Mouse (Mus musculus) liver, embryonic 14.5 days (tissue): Measurements from ENCODE around the gene Gm21887. TPM values are rescaled to one million over a fixed set of nuclear protein-coding genes. Genes with fewer than 3 reads are reported as not detected.
A peak's percentile ranks its signal among the peaks of the same experiment; 100 is the strongest.
"Not testable (repeated sequence)": the region's sequence is repeated elsewhere in the genome, so short reads cannot be mapped to it uniquely, and the experiment has no call there.

Source experiments
- ATAC-seq: fragments of 200-750 bp; cut with Nextera tagmentation; 2 replicates; pipeline ENCODE4 v1.8.0; 2017; ENCODE audit warnings: moderate number of reproducible peaks, mild to moderate bottlenecking, moderate library complexity; ENCODE audit not compliant: insufficient read depth
- DNase-seq, 3 experiments: peaks; one replicate each; pipeline ENCODE4 v3.0.0-alpha.2; 2012 to 2013; ENCODE audit warnings: low read depth in 3 of 3, low spot score in 3 of 3
- H3K27ac ChIP-seq: fragments of 300-500 bp; sonication (generic); 2 replicates; pipeline ENCODE4 v1.5.1; 2014; ENCODE audit warnings: moderate library complexity, mild to moderate bottlenecking, control low read depth, inconsistent platforms
- H3K27me3 ChIP-seq: fragments of 300-500 bp; sonication (generic); 2 replicates; pipeline ENCODE4 v1.6.1; 2014; ENCODE audit warnings: mild to moderate bottlenecking, low read length, moderate library complexity; ENCODE audit not compliant: control insufficient read depth, insufficient read depth
- H3K36me3 ChIP-seq: fragments of 300-500 bp; sonication (generic); replicated peaks from 2 replicates; pipeline ENCODE4 v1.6.1; 2014; ENCODE audit warnings: low read depth; ENCODE audit not compliant: control insufficient read depth, insufficient read depth
- H3K4me1 ChIP-seq, 2 experiments: fragments of 200-500 bp in 1 of 2; fragments of 300-500 bp in 1 of 2; sonication (generic) in 1 of 2; replicated peaks; 2 replicates each; pipeline ENCODE4 v1.6.1; 2012 to 2014; ENCODE audit warnings: antibody characterized with exemption in 1 of 2, inconsistent platforms in 1 of 2, low read length in 1 of 2; ENCODE audit not compliant: control insufficient read depth in 2 of 2, insufficient read depth in 2 of 2
- H3K4me2 ChIP-seq: fragments of 300-500 bp; sonication (generic); 2 replicates; pipeline ENCODE4 v1.6.1; 2014; ENCODE audit warnings: low read depth, mild to moderate bottlenecking, control low read depth, moderate library complexity
- H3K4me3 ChIP-seq, 2 experiments: fragments of 200-500 bp in 1 of 2; fragments of 300-500 bp in 1 of 2; sonication (generic) in 1 of 2; 2 replicates each; pipeline ENCODE4 v1.5.1; 2012 to 2014; ENCODE audit warnings: low read depth in 2 of 2, low read length in 2 of 2, mild to moderate bottlenecking in 2 of 2, control low read depth in 1 of 2, inconsistent platforms in 1 of 2, moderate library complexity in 1 of 2; ENCODE audit not compliant: insufficient read depth in 1 of 2
- H3K9ac ChIP-seq: fragments of 300-500 bp; sonication (generic); replicated peaks from 2 replicates; pipeline ENCODE4 v1.6.1; 2014; ENCODE audit warnings: mild to moderate bottlenecking, control low read depth, moderate library complexity
- H3K9me3 ChIP-seq: fragments of 300-500 bp; sonication (generic); 2 replicates; pipeline ENCODE4 v1.6.1; 2016; ENCODE audit warnings: low read length, mixed read lengths; ENCODE audit not compliant: control insufficient read depth
- EP300 ChIP-seq: IDR thresholded peaks from 2 replicates; pipeline ENCODE4 v1.6.1; 2016; ENCODE audit warnings: antibody characterized with exemption, low read depth
- WGBS: fragments of 180-500 bp; shearing (Covaris S2); extraction: QIAGEN DNeasy Blood & Tissue Kit; methylation state at CpG from one replicate; pipeline ENCODE4 v1.1.7; 2014; ENCODE audit not compliant: insufficient replicate concordance; 5-methylcytosine and 5-hydroxymethylcytosine counted together
- polyA plus RNA-seq, 2 experiments: library from polyadenylated mRNA; depleted of rRNA in 1 of 2; stranded (reverse) in 1 of 2; unstranded in 1 of 2; fragments of >200 nt; fragmentation: Nextera tagmentation in 1 of 2; extraction: Ambion mirVana in 1 of 2; gene quantifications; 2 replicates each; pipeline versions ENCODE4 v1.2.1 to v1.2.3; 2012 to 2014

The Gm21887 gene
- polyA plus RNA-seq (2012; rRNA removed) (94.3 and 264 TPM in 2 replicates), polyA plus RNA-seq (2014; fragmentation: Nextera tagmentation; extraction: Ambion mirVana) (36.2 and 58.4 TPM in 2 replicates)

GRCm38 (mm10) chrX:170009016-170009750 lies at the start of gene Gm21887:
TSS of gene Gm21887 (plus strand) at chrX:170009659.
- H3K27ac ChIP-seq: peak within 1 kb of the TSS; percentile 11
- H3K4me1 ChIP-seq, H3K27me3 ChIP-seq: not testable (repeated sequence)
- H3K9ac ChIP-seq: peak within 1 kb of the TSS; percentile 71
- peaks cover 15% of the 10 kb centered on the region for H3K9me3 ChIP-seq
- H3K4me2 ChIP-seq: peak within 1 kb of the TSS; percentile 68
- ATAC-seq: peak; percentile 75
- H3K36me3 ChIP-seq: peaks cover 16% of the 10 kb centered on the region
- peak; percentile 90 to 94 (median 91) for DNase-seq
- H3K4me3 ChIP-seq: peak within 1 kb of the TSS; percentile 65
- WGBS: 48% methylated on average over 114 of the region's 118 CpGs

DNA sequence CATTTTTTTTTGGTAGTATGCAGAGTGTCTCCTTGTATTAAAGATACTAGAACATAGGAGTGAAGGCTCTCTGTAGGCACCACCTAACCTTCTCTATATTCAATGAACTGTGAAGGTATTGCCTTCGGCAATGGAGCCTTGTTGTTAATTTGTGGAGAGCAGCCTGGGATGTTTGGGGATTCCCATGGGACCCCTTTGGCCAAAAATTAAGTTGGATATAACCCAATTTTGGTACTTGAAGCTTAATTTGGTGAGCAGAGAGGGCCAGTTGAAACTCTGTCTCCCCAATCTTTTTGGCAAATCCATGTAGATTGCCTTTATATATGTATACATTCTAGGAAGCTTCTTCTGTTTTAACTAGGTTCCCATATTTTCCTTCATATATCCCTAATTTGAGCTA lies 40.1 kb upstream of the Gm21887 start:
- Histone ChIP-seq H3K36me3 (no peaks in the 10 kb centered on the region; the same call in 1 of the 2 replicates), H3K9me3 (no peaks in the 10 kb centered on the region), H3K9ac (no peak overlapping the region), H3K27ac (no peak overlapping the region), H3K4me1 (no peaks in the 10 kb centered on the region), H3K4me2 (no peak overlapping the region), H3K27me3 (no peaks in the 10 kb centered on the region), H3K4me3 (no peak overlapping the region)
- no peak for ATAC-seq
- no peak for TF ChIP-seq EP300
- 72% methylated on average over 1 of the region's 1 CpGs for WGBS
- no peak for DNase-seq

- H3K36me3 ChIP-seq, H3K27ac ChIP-seq, H3K4me2 ChIP-seq, H3K9ac ChIP-seq, H3K4me3 ChIP-seq, H3K27me3 ChIP-seq, ATAC-seq, H3K9me3 ChIP-seq, H3K4me1 ChIP-seq: not testable (repeated sequence)
- 71% methylated on average over 3 of the region's 3 CpGs for WGBS
- DNase-seq: peak in 2 of 3 experiments; percentile 0 to 11
These were observed 39.7 kb upstream of the Gm21887 start for GRCm38 (mm10) chrX:169969765-169970164.

GRCm38 (mm10) chrX:169970546-169970945 lies 38.9 kb upstream of the Gm21887 start:
- 75% methylated on average over 7 of the region's 7 CpGs for WGBS
- not testable (repeated sequence) for H3K4me1 ChIP-seq, H3K9ac ChIP-seq, H3K36me3 ChIP-seq, H3K4me3 ChIP-seq, H3K9me3 ChIP-seq, H3K27ac ChIP-seq, ATAC-seq, H3K27me3 ChIP-seq, H3K4me2 ChIP-seq
- peak in 1 of 3 experiments; percentile 0 for DNase-seq

DNA sequence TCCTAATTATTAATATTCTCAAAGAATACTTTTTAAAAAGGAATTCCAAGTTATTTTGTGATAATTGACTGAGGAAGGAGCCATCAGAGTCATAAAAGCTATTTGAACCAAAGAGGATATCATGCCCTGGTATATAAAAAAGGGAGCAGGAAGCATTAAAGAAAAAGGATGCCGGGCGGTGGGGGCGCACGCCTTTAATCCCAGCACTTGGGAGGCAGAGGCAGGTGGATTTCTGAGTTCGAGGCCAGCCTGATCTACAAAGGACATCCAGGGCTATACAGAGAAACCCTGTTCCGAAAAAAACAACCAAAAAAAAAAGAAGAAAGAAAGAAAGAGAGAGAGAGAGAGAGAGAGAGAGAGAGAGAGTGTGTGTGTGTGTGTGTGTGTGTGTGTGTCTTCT lies 37.9 kb upstream of the Gm21887 start:
- ATAC-seq, H3K9me3 ChIP-seq, H3K4me2 ChIP-seq, H3K4me3 ChIP-seq, DNase-seq, H3K4me1 ChIP-seq, H3K9ac ChIP-seq, H3K27me3 ChIP-seq, H3K36me3 ChIP-seq, H3K27ac ChIP-seq: not testable (repeated sequence)
- WGBS: 79% methylated on average over 6 of the region's 6 CpGs

DNA sequence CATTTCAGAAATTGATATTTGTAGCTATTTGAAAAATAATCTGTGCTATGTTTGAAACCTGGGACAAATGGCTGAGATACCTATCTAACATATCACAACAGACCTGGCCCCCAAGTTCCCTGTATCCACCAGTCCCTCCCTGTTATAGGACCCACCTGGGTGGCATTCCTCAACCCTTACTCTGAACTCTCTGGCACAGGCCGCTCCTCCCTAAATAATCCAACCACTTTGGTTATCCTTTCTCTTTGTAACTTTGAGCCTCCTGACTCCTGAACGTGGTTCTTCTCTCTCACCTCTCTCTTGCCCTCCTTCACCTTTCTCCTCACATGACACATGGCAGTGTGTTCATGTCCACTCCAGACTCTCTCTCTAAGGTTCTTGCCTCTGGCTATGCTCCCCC lies 37.3 kb upstream of the Gm21887 start:
- H3K9ac ChIP-seq, H3K4me1 ChIP-seq, H3K9me3 ChIP-seq, H3K4me3 ChIP-seq, H3K4me2 ChIP-seq, H3K27ac ChIP-seq, H3K36me3 ChIP-seq, H3K27me3 ChIP-seq, DNase-seq: not testable (repeated sequence)
- ATAC-seq: peak; percentile 30; the same call in 1 of the 2 replicates
- 57% methylated on average over 2 of the region's 2 CpGs for WGBS

DNA sequence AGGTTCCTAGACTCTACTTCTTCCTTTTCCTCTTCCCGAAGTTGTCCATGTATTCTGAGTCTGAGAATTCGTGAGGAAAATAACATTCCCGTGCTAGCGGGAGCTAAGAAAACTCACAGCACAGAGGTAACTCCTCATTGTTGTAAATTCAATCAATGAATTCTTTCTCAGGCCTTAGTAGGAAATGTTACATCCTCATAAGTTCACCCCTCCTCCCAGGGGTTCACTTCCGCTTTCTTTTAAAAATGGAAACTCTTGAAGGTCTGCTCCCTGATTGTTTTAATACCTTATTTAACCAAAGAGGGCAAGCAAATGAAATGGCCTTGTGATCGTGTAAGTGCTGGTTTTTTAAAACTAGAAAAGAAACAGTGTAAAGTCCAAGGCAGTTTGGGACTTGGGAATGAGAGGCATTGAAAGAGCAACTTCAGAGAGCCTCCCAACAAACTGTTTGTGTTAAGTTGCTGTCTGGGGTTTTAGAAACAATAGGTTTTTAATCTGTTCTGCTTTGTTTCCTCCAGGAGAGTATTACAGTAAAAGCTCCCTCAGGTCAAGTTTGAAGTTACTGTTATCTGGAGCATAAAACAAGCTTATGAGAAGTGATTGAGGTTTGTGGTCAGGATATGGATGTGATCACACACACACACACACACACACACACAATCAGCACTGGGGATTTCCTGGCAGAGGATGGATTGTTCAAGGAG lies 36.5 kb upstream of the Gm21887 start:
- not testable (repeated sequence) for H3K36me3 ChIP-seq, ATAC-seq, H3K9me3 ChIP-seq, H3K4me2 ChIP-seq, H3K27ac ChIP-seq, H3K4me3 ChIP-seq, H3K9ac ChIP-seq, H3K27me3 ChIP-seq, H3K4me1 ChIP-seq
- peak in 2 of 3 experiments; percentile 11 to 46 for DNase-seq
- WGBS: 46% methylated on average over 6 of the region's 6 CpGs
